Mouse (Mus musculus) inflammation-experienced regulatory T-cells, adult 16 weeks (primary cell): ENCODE results near the gene Olfr1351. TPM values are rescaled to one million over a fixed set of nuclear protein-coding genes. Genes with fewer than 3 reads are reported as not detected.

Source experiments
- polyA plus RNA-seq: library from polyadenylated mRNA; unstranded; fragments of 100-300 nt; shearing (Covaris generic); gene quantifications from one replicate; pipeline ENCODE4 v1.2.1, GENCODE M21; 2017

The Olfr1351 gene
- polyA plus RNA-seq, result not detected

DNA sequence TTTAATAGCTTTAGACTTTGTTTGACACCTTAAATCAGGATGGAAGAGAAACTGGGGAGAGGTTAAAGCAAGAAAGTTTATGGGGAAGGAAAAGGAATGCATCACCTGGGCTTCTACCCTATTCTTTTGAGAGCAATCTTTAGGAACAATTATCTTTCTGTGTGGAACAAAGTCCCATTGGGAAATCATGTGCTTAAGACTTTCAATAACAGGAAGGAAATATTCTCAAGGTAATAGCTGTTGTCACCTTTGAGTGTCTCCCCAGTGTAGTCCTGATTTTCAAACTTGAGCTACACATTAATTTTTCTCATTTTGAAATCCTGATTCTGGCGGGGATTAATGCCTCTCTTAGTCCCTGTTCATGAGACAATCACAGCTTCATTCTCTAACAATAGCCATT is at the start of gene Olfr1351:
TSS of gene Olfr1351 (plus strand) at position 301 of the 400 bp plus-strand sequence.

DNA sequence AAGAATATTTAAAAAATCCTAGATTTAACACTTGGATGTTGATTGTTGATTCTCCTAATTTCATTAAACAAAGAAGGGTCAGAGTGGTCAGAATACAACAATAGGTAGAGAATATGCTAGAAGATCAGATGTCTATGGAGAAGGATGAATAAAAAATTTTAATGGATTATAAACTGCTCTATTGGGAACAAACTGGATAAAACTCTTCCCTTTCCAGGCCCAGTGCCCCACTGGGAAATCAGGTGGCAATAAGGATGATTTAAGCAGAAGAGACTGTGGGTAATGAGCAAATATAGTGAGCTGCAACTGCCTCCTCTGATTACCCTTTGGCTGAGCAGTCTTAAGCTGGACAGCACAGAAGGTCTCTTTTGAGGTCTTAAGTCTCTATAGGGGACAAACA is 49.3 kb upstream of the Olfr1351 start, which contains the start of gene Olfr1353:
TSS of gene Olfr1353 (plus strand) at position 301 of the 400 bp plus-strand sequence.

DNA sequence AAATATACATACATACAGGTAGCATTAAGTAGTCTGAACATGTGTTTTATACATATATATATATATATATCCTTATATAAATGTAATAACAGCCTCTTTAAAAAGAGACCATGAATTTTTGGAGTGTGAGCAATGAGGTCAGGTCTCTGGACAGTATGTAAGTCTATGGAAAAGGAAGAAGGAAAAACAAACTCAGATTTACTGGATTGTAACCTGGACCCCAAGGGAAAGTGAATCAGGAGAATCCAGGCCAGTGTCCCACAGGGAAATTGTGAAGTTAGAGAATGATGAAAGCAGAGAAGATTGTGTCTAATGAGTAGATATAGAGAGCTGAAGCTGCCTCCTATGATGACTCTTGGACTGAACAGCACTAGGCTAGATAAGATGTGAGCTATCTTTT is 31.5 kb upstream of the Olfr1351 start, which contains the start of gene Olfr1352:
TSS of gene Olfr1352 (plus strand) at position 301 of the 400 bp plus-strand sequence.

DNA sequence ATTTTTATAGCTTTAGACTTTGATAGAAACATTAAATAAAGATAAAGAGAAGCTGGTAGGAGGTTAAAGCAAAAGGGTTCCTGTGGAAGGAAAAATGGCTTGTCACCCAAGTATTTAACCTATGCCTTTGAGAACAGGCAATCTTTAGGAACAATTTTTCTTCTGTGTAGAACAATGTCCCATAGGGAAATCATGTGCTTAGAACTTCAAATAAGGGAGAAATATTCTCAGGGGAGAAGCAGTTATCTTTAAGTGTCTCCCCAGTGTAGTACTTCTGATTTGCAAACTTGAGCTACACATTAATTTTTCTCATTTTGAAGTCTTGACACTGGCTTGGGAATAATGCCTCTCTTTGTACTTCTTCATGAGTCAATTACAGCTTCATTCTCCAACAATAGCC is 16.2 kb downstream of the Olfr1351 start, which contains the start of gene Olfr57:
TSS of gene Olfr57 (plus strand) at position 301 of the 400 bp plus-strand sequence.

Other genes starting within 250 kb of the Olfr1351 start
- gene Slc1a6, start 232.0 kb upstream of the Olfr1351 start, polyA plus RNA-seq, result not detected
- gene Olfr1356, start 160.3 kb upstream of the Olfr1351 start, polyA plus RNA-seq, result not detected
- not detected for gene Olfr1355, start 136.9 kb upstream of the Olfr1351 start, polyA plus RNA-seq
- not detected for gene Olfr1354, start 99.3 kb upstream of the Olfr1351 start, polyA plus RNA-seq
- gene Olfr8, start 61.8 kb upstream of the Olfr1351 start, polyA plus RNA-seq, result not detected
- not detected for gene Olfr1353, start 49.2 kb upstream of the Olfr1351 start, polyA plus RNA-seq
- gene Olfr1352, start 31.4 kb upstream of the Olfr1351 start, polyA plus RNA-seq, result not detected
- not detected for gene Olfr57, start 16.3 kb downstream of the Olfr1351 start, polyA plus RNA-seq
- gene 2610008E11Rik, start 85.1 kb downstream of the Olfr1351 start, polyA plus RNA-seq, result 35.6 TPM
- gene Vmn2r80, start 136.3 kb downstream of the Olfr1351 start, polyA plus RNA-seq, result not detected
- gene Vmn2r81, start 235.2 kb downstream of the Olfr1351 start, polyA plus RNA-seq, result not detected